Mouse (Mus musculus) olfactory bulb, adult 2 months (tissue): Measurements from ENCODE around the gene Lnx2. TPM values are rescaled to one million over a fixed set of nuclear protein-coding genes. Genes with fewer than 3 reads are reported as not detected.

ENCODE experiments used
- H3K27ac ChIP-seq: fragments of 200-500 bp; 2 replicates; pipeline ENCODE4 v1.5.1; 2012; ENCODE audit warnings: low read depth, low read length; ENCODE audit not compliant: insufficient read depth
- H3K4me1 ChIP-seq: fragments of 200-500 bp; 2 replicates; pipeline ENCODE4 v1.6.1; 2012; ENCODE audit warnings: low read length; ENCODE audit not compliant: control insufficient read depth, insufficient read depth
- H3K4me3 ChIP-seq: fragments of 200-500 bp; 2 replicates; pipeline ENCODE4 v1.5.1; 2012; ENCODE audit warnings: mild to moderate bottlenecking, low read depth, low read length, moderate library complexity; ENCODE audit not compliant: insufficient read depth
- CTCF ChIP-seq: fragments of 200-500 bp; IDR thresholded peaks from 2 replicates; pipeline ENCODE4 v1.5.1; 2012; ENCODE audit warnings: low read depth, mild to moderate bottlenecking, low read length, moderate library complexity; ENCODE audit not compliant: insufficient read depth
- POLR2A ChIP-seq: fragments of 200-500 bp; IDR thresholded peaks from 2 replicates; pipeline ENCODE4 v1.6.1; 2012; ENCODE audit warnings: mild to moderate bottlenecking, low read depth, low read length, moderate library complexity; ENCODE audit not compliant: insufficient read depth
- WGBS: fragments of 180-500 bp; shearing (Covaris S2); methylation state at CpG from one replicate; pipeline ENCODE4 v1.1.7; 2018; 5-methylcytosine and 5-hydroxymethylcytosine counted together
- polyA plus RNA-seq: library from polyadenylated mRNA; stranded (reverse); fragments of >200 nt; gene quantifications from 2 replicates; pipeline ENCODE4 v1.2.4, GENCODE M21; 2012; ENCODE audit warnings: low replicate concordance; ENCODE audit not compliant: missing spikeins, insufficient read depth, insufficient read length

Gene Lnx2
- not detected in 2 replicates for polyA plus RNA-seq

DNA sequence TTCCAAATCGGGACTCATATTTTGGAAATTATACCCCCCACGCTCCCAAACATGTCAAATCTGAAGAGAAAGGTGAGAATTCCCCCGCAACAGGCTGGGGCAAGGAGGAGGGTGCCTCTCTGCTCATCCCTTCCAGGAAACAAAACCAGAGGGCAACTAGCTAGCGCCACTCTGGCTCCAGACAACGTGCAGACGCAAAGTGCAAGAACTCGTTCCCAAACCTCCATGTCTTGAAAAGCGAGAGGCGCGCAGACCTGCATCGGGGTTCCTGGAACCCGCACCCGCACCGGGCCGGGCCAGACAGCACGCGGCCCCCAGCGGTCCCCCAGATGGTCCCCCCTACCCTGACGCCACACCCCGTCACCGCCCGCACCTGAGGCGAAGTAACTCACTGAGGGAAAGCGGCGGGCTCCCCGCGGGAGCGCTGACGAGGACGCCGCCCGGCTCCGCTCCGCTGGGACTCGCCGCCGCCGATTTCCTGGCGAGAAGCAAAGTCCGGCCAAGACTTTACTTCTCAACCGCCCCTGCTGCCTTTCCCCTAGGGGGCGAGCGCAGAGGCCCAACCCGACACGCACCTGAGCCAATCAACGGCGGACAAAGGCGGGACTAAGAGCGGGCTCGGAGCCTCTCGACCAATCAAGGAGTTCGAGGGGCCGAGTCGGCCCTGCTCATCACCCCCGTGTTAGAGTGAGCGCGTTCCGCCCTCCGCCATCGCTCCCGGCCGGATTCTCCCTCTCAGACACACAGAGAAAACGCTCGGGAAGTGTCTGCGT is at the start of gene Lnx2:
Gene Lnx2 (minus strand): TSS at position 561 of the 773 bp plus-strand sequence.
- 0 out of 2 replicates have a peak, but pooled peaks have one; percentile 22 for TF ChIP-seq POLR2A
- peak; percentile 59 for TF ChIP-seq CTCF
- Histone ChIP-seq H3K4me3 (peak within 1 kb of the TSS; percentile 84), H3K27ac (peak within 1 kb of the TSS; percentile 9), H3K4me1 (no peaks in the 10 kb centered on the region)
- WGBS: under 1% methylated on average over 65 of the region's 65 CpGs

DNA sequence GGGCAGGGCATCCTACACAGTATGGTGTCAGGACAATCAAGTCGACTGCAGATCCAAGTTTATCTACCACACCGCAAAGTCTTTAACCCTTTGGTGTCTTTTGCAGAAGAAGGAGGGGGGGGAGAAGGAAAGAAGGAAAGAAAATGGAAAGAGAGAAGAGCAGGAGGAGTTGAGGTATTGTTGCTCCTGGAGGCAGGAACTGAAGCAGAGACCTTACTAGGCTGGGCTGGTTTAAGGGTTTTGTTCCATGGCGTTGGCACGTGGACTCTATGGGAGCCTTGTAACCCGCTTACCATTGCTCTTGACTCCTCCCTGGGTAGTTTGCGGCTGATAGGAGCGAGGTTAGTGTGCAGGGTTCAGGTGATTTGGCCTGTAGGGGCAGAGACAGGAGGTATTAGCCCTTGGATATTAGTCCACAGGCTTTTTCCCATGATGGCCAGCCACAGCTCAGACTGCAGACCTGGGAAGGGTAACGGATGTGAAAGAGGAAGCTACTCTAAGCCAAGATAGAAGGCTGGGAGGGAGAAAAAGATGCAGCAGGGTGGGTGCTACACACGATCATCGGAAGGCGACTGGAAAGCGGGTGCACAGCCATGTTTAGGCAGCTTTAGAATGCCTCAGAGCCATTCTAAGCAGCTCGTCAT is 49.3 kb upstream of the Lnx2 start:
- Histone ChIP-seq H3K27ac (no peak overlapping the region), H3K4me1 (no peaks in the 10 kb centered on the region; the same call in 1 of the 2 replicates), H3K4me3 (no peak overlapping the region)
- WGBS: 90% methylated on average over 13 of the region's 13 CpGs
- TF ChIP-seq CTCF: no peak
- TF ChIP-seq POLR2A: no peak

DNA sequence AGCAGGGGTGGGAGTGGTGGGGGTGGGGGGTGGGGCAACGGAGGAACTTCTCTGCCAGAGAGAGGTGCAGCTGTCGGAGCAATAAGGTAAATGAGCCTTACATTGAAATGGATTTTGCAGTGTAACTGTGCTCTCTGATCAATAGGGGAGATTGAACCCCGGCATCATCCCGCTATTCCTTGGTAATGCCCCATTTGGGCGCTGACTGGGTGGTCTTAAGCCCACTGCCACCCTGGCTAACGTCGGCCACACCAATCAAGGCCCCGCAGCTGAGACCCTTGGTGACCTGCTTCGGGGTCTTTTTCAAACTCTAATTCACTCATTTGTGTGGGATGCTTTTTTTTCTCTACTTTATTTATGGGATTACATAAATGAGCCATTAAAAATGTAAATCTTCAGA is 48.4 kb upstream of the Lnx2 start:
- no peak overlapping the region for H3K27ac ChIP-seq
- 54% methylated on average over 9 of the region's 9 CpGs for WGBS
- TF ChIP-seq POLR2A (no peak), CTCF (no peak)

DNA sequence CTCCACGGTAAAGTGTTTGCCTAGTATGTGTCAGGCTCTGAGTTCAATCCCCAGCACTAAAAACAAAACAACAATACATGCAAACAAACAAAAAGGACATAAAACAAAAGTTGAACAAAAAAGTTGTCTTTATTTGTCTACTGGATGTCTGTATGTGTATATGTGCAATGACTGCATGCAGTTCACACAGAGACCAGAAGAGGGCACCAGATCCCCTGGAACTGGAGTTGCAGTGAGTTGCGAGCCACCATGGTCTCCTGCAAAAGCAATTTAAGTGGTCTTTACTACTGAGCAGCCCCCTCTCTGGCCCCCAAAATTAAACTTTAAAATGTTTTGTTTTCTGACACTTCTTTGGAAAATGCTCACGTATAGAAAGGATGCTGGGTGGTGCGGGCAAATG is 44.8 kb upstream of the Lnx2 start:
- Histone ChIP-seq H3K27ac (no peak overlapping the region), H3K4me3 (no peak overlapping the region), H3K4me1 (peaks cover 3% of the 10 kb centered on the region; the same call in 1 of the 2 replicates)
- 89% methylated on average over 4 of the region's 4 CpGs for WGBS
- no peak for TF ChIP-seq CTCF
- no peak for TF ChIP-seq POLR2A

More for the DNA sequence above, 48.4 kb upstream of the Lnx2 start:
- Histone ChIP-seq H3K4me1 (no peaks in the 10 kb centered on the region; the same call in 1 of the 2 replicates), H3K4me3 (no peak overlapping the region)

DNA sequence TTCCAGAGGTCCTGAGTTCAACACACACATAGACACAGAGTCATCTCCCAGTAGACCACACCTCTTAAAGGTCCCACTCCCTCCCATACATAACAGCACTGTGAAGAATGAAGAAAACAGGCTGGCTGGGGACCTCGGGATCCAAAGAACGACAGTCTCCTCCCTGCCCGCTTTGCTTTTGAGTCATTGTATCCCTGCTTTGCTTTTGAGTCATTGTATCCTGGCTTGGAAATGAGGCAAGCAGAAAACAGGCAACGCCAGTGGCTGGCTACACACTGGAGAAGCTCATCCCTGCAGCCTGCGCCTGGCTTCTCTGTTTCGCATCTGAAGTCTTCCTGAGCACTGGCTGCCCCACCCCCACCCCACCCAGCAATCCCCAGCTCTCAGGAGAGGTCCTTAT is 40.6 kb upstream of the Lnx2 start:
- Histone ChIP-seq H3K4me1 (0 out of 2 replicates have a peak, but pooled peaks cover 3% of the 10 kb centered on the region), H3K27ac (no peak overlapping the region), H3K4me3 (no peak overlapping the region)
- 14% methylated on average over 6 of the region's 6 CpGs for WGBS
- no peak for TF ChIP-seq POLR2A
- no peak for TF ChIP-seq CTCF

DNA sequence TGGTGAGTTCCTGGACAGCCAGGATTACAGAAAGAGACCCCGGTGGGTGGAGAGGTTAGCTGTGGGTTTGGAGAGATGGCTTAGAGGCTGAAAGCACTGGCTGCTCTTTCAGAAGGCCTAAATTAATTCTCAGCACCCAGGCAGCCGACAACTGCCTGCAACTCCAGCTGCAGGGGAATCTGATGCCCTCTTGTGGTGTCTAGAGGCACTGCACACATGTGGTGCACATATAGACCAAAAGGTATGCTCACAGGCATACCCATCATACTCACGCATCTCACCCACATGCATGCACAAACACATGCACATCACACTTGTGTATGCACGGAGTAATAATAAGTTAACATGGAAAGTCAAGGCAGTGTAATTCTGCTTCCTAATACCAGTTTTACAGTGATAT is 39.2 kb upstream of the Lnx2 start:
- WGBS: 97% methylated on average over 4 of the region's 4 CpGs

DNA sequence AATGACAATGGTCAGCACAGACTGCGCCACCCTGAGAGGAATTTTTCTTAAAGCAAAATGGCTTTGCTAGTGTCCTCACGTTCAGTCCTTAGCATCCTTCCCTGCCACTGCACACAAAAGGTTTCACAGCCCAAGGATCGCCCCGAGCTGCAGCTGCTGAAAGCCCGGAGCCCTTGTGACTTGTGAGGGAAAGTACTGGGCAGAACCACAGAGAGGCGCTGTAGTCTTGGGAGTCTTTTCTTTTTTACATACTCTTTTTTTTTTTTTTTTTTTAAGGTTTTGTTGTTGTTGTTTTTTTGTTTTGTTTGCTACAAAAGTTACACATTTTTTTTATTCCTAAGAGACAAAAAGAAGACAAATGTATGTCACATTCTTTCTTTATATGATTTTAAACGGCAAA is 38.4 kb upstream of the Lnx2 start:
- Histone ChIP-seq H3K27ac (no peak overlapping the region), H3K4me1 (0 out of 2 replicates have a peak, but pooled peaks cover 3% of the 10 kb centered on the region), H3K4me3 (no peak overlapping the region)
- TF ChIP-seq CTCF: no peak
- TF ChIP-seq POLR2A: no peak
- 81% methylated on average over 7 of the region's 7 CpGs for WGBS

More for the DNA sequence above, 39.2 kb upstream of the Lnx2 start:
- H3K27ac ChIP-seq: no peak overlapping the region
- 0 out of 2 replicates have a peak, but pooled peaks cover 3% of the 10 kb centered on the region for H3K4me1 ChIP-seq
- TF ChIP-seq CTCF (no peak), POLR2A (no peak)
- H3K4me3 ChIP-seq: no peak overlapping the region

DNA sequence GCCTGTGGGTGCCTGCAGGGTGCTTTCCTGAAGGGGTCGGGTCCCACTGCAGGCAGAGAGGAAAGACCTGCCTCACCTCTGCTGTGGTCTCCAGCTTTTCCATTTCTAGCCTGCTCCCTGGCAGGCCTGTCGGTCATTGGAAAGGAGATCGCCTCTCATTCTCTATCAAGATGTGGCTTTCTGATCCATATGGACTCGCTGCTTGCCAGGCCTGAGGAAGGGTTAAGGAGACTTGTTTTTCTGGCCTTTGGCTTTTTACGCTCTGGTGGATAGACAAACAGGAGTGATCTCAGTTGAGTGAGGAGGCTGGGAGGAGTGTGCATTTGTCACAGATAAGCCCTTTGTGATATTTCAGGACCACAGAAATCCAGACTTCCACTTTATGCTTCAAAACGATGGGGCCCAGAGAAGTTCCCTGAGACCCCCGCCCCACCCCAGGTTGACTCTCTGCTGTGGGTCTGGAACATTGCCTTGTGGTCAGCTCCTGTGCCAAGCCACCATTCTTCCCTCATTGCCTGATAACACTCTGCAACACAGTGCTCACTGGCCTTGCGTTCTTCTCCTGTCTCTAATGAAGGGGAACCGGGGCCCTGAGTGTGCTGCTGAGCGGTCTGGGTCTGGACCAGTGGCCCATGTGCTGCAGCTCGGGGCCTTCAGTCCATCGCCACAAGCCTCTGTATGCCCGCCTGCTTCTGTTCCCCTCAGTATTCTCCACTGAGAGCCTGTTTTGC is 32.6 kb upstream of the Lnx2 start:
- H3K4me3 ChIP-seq: no peak overlapping the region
- no peak overlapping the region for H3K27ac ChIP-seq
- no peaks in the 10 kb centered on the region for H3K4me1 ChIP-seq
- 92% methylated on average over 13 of the region's 13 CpGs for WGBS
- TF ChIP-seq CTCF (no peak), POLR2A (no peak)
